ENCODE assay signal across 8 mouse cellular contexts in genomic region chr2:152106225-152106595, GRCm38 (mm10). TPM values are rescaled to one million over a fixed set of nuclear protein-coding genes. Genes with fewer than 3 reads are reported as not detected.
DNase-seq lines count a peak whose midpoint lies in the region; ATAC-seq and TF ChIP-seq lines count a peak whose summit lies in the region.

No protein-coding gene starts in this region.

- no peak for TF ChIP-seq POLR2A in small intestine, adult 2 months (IDR thresholded peaks at IDR 0.05; ENCODE audit: low read depth, low read length)

- H3K36me3 ChIP-seq in lung, embryonic 16.5 days (ENCODE audit: control insufficient read depth, insufficient read depth, low read length), result no peaks in the 10 kb centered on the region
- H3K36me3 ChIP-seq in limb, embryonic 10.5 days, result no peaks in the 10 kb centered on the region
- H3K36me3 ChIP-seq in small intestine, adult 2 months (ENCODE audit: control insufficient read depth, insufficient read depth, low read length), result peaks cover 25% of the 10 kb centered on the region

- ATAC-seq in lung, embryonic 16.5 days (ENCODE audit: low read depth), result no peak

- H3K4me3 ChIP-seq in lung, embryonic 16.5 days (ENCODE audit: low read length), result peak overlapping the region; percentile 65
- peak overlapping the region; percentile 72 for H3K4me3 ChIP-seq in limb, embryonic 10.5 days
- peak overlapping the region; percentile 77 for H3K4me3 ChIP-seq in small intestine, adult 2 months (ENCODE audit: low read depth, low read length)

- no peak overlapping the region for H3K27ac ChIP-seq in lung, embryonic 16.5 days (ENCODE audit: low read length)
- no peak overlapping the region for H3K27ac ChIP-seq in limb, embryonic 10.5 days
- peak overlapping the region; percentile 94 for H3K27ac ChIP-seq in small intestine, adult 2 months (ENCODE audit: insufficient read depth, low read depth, low read length)

- peaks cover 4% of the 10 kb centered on the region; the same call in 1 of the 2 replicates for H3K27me3 ChIP-seq in lung, embryonic 16.5 days (ENCODE audit: control insufficient read depth, insufficient read depth, low read depth, low read length)
- H3K27me3 ChIP-seq in limb, embryonic 10.5 days (ENCODE audit: low read depth, poor library complexity, severe bottlenecking), result peaks cover 36% of the 10 kb centered on the region
- no peaks in the 10 kb centered on the region for H3K27me3 ChIP-seq in small intestine, adult 2 months (ENCODE audit: control insufficient read depth, insufficient read depth, low read length)

- peak overlapping the region; percentile 95 for H3K4me2 ChIP-seq in lung, embryonic 16.5 days (ENCODE audit: low read depth, low read length)

- DNase-seq in adrenal gland, postnatal 10 days, result peak; percentile 35
- no peak for DNase-seq in adrenal gland, postnatal 25 days
- DNase-seq in lung, postnatal 10 days, result no peak
- DNase-seq in limb, embryonic 10.5 days (ENCODE audit: low spot score), result no peak
- no peak for DNase-seq in layer of hippocampus, adult 18-20 months (ENCODE audit: low spot score in 2 of 2)
- DNase-seq in cerebellum, postnatal 10 days, result no peak

- TF ChIP-seq CTCF in small intestine, adult 2 months (IDR thresholded peaks at IDR 0.05; ENCODE audit: extremely low read depth, insufficient read length, insufficient replicate concordance, low read depth, low read length), result no peak

- 0 out of 2 replicates have a peak, but pooled peaks cover 3% of the 10 kb centered on the region for H3K4me1 ChIP-seq in lung, embryonic 16.5 days (replicated peaks; ENCODE audit: control insufficient read depth, insufficient read depth, low read length)
- H3K4me1 ChIP-seq in limb, embryonic 10.5 days, result peaks cover 15% of the 10 kb centered on the region
- H3K4me1 ChIP-seq in small intestine, adult 2 months (ENCODE audit: control insufficient read depth, insufficient read depth, insufficient read length, low read length), result peaks cover 23% of the 10 kb centered on the region

- WGBS in lung, embryonic 16.5 days, result 80% methylated on average over 3 of the region's 3 CpGs
- 90% methylated on average over 3 of the region's 3 CpGs for WGBS in limb, embryonic 10.5 days
- 67% methylated on average over 3 of the region's 3 CpGs for WGBS in small intestine, adult 2 months

- H3K9me3 ChIP-seq in lung, embryonic 16.5 days (ENCODE audit: control insufficient read depth, low read length), result no peaks in the 10 kb centered on the region
- H3K9me3 ChIP-seq in limb, embryonic 10.5 days (replicated peaks), result no peaks in the 10 kb centered on the region

- H3K9ac ChIP-seq in lung, embryonic 16.5 days (ENCODE audit: low read length), result no peak overlapping the region

RNA-seq across cellular contexts. Expression of gene Srxn1, which starts 0.9 kb away (rescaled TPM):
- 100 to 1,000 TPM in 1 of 2 experiments, 10 to 100 TPM in 1; 48.5 to 177 TPM for total RNA-seq in adrenal gland, postnatal 10 days (2021)
- total RNA-seq in adrenal gland, postnatal 25 days (2021), result 131 and 337 TPM in 2 replicates
- polyA plus RNA-seq in lung, embryonic 16.5 days (2015; fragmentation: Nextera tagmentation; extraction: Ambion mirVana), result 5.7 and 5.9 TPM in 2 replicates
- polyA plus RNA-seq in limb, embryonic 10.5 days (2016; fragmentation: Nextera tagmentation; extraction: Ambion mirVana), result 8.0 and 9.6 TPM in 2 replicates
- 184 and 579 TPM in 2 replicates for polyA plus RNA-seq in small intestine, adult 2 months (2012; rRNA removed)
- 10 to 100 TPM; 74.1 to 84.4 TPM for total RNA-seq in layer of hippocampus, adult 18-20 months (2021)

RNA-seq across cellular contexts. Expression of gene Scrt2, which starts 24.9 kb away (rescaled TPM):
- under 1 TPM; 0.21 to 0.27 TPM for total RNA-seq in adrenal gland, postnatal 10 days (2021)
- total RNA-seq in adrenal gland, postnatal 25 days (2021), result 0.36 TPM in 1 of 2 replicates, not detected in the other
- 0.06 TPM in 1 of 2 replicates, not detected in the other for polyA plus RNA-seq in lung, embryonic 16.5 days (2015; fragmentation: Nextera tagmentation; extraction: Ambion mirVana)
- not detected in 2 replicates for polyA plus RNA-seq in limb, embryonic 10.5 days (2016; fragmentation: Nextera tagmentation; extraction: Ambion mirVana)
- polyA plus RNA-seq in small intestine, adult 2 months (2012; rRNA removed), result 0.03 TPM in 1 of 2 replicates, not detected in the other
- total RNA-seq in layer of hippocampus, adult 18-20 months (2021), result 10 to 100 TPM; 23.6 to 24.2 TPM

RNA-seq across cellular contexts. Expression of gene Tcf15, which starts 37.2 kb away (rescaled TPM):
- 10 to 100 TPM; 22.8 to 28.8 TPM for total RNA-seq in adrenal gland, postnatal 10 days (2021)
- 3.6 and 5.0 TPM in 2 replicates for total RNA-seq in adrenal gland, postnatal 25 days (2021)
- polyA plus RNA-seq in lung, embryonic 16.5 days (2015; fragmentation: Nextera tagmentation; extraction: Ambion mirVana), result 4.7 and 6.1 TPM in 2 replicates
- 27.3 and 29.8 TPM in 2 replicates for polyA plus RNA-seq in limb, embryonic 10.5 days (2016; fragmentation: Nextera tagmentation; extraction: Ambion mirVana)
- polyA plus RNA-seq in small intestine, adult 2 months (2012; rRNA removed), result 5.6 and 6.4 TPM in 2 replicates
- total RNA-seq in layer of hippocampus, adult 18-20 months (2021), result 1 to 10 TPM; 2.9 to 3.1 TPM

Comparison
In these comparisons a context has a peak if more than half of its experiments do, and no peak if none do; other contexts are left out.
1. RNA of gene Scrt2, which starts 24.9 kb away (total RNA-seq): 23.6 to 24.2 TPM in layer of hippocampus, adult 18-20 months; 0.36 TPM in adrenal gland, postnatal 25 days and 0.21 to 0.27 TPM in adrenal gland, postnatal 10 days; every median in the first group is over 10 times any median in the second.
2. Peak in every context shown above with its lines, with median percentiles within 50 percentile points of each other: H3K4me3 ChIP-seq.